Mouse (Mus musculus): Measurements from ENCODE around the gene Ccdc117. TPM values are rescaled to one million over a fixed set of nuclear protein-coding genes. Genes with fewer than 3 reads are reported as not detected.

Ccdc117 gene
- total and polyA plus RNA-seq, 3 experiments = 24.3 to 38.9 (median 27.0) TPM

DNA sequence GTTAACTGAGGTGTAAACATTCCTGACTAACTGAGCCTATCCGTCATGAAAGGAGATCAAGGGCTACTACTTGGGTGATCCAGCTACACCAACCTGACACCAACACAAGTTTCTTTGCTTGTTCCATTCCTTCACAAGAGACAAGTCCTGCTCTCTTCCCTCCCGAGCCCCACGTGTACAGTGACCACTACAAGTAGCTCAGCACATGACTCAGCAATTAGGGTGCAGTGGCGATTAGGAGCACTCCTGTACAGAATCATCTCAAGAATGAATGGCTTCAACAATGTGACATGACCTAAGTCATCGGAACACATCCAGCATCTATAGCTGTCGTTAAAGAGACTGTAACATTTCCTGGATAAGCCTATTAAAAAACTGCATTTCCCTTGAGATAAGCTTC lies 11.3 kb downstream of the Ccdc117 start:
- Histone ChIP-seq H3K9ac (ENCODE audit: insufficient read depth, low read depth) (no peak overlapping the region), H3K27me3 (replicated peaks) (no peaks in the 10 kb centered on the region)
- TF ChIP-seq USF1 (IDR thresholded peaks at IDR 0.05; ENCODE audit: low read depth, low read length) (no peak), MAFK (IDR thresholded peaks at IDR 0.05; ENCODE audit: insufficient replicate concordance, low read length) (0 out of 2 replicates have a peak, but pooled peaks have one; percentile 8), USF2 (conservative IDR thresholded peaks at IDR 0.05; ENCODE audit: low read depth, low read length) (no peak), TCF12 (IDR thresholded peaks at IDR 0.05; ENCODE audit: low read depth, low read length) (no peak)

DNA sequence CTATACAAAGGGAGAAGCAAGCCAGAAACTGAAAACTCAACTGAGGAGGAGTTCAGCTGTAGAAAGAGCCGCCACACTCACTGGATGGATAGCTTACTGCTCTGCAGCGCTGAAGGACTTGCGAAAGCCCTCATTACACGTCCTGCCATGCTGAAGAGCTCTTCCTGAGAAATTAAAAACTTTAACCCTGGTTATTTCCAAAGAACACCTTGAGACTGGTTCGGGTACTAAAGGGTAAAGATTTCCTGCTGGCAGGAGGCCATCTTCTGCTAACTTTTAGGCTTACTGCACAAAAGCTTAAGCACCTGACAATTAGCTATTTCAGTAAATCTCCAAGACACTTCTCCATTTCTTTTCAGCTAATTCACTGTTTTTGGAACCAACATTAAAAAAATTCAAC lies 11.8 kb downstream of the Ccdc117 start:
- Histone ChIP-seq H3K79me2 (replicated peaks; ENCODE audit: control insufficient read depth, extremely low read depth, insufficient read depth, poor library complexity, severe bottlenecking) (peaks cover 6% of the 10 kb centered on the region), H3K4me2 (ENCODE audit: insufficient read depth, low read depth, poor library complexity, severe bottlenecking) (no peak overlapping the region), H3K4me3 (replicated peaks in 1 of 3; ENCODE audit: low read depth in 2 of 3, low read length in 2 of 3, poor library complexity in 1 of 3) (no peak overlapping the region), H3K9me3 (replicated peaks; ENCODE audit: low read length) (no peaks in the 10 kb centered on the region), H3K27me3 (replicated peaks) (no peaks in the 10 kb centered on the region), H3K27ac (ENCODE audit: insufficient read depth, low read depth) (no peak overlapping the region), H3K36me3 (replicated peaks in 1 of 2; ENCODE audit: control insufficient read depth in 1 of 2, insufficient read depth in 1 of 2, low read length in 1 of 2) (peaks cover 74 to 99% of the 10 kb centered on the region in 2 experiments), H3K9ac (ENCODE audit: insufficient read depth, low read depth) (no peak overlapping the region), H3K4me1 (ENCODE audit: control insufficient read depth in 1 of 2, insufficient read depth in 2 of 2) (peaks cover 0 to 26% of the 10 kb centered on the region in 2 experiments; a peak in 3 of 4 replicates)
- dilution Hi-C loops (cut with MboI; ENCODE audit: extremely low pct_ligation_motif_present, extremely low pct_unique_long_range_greater_than_20kb, low sequenced_read_pairs) (no loop called here), in situ Hi-C loops (cut with MboI; ENCODE audit: low pct_ligation_motif_present, low pct_unique_long_range_greater_than_20kb, low sequenced_read_pairs) (no loop called here)
- TF ChIP-seq MAX (IDR thresholded peaks at IDR 0.05; ENCODE audit: low read length) (no peak), BHLHE40 (IDR thresholded peaks at IDR 0.05; ENCODE audit: low read depth, low read length) (no peak), KAT2A (IDR thresholded peaks at IDR 0.05; ENCODE audit: insufficient replicate concordance, low read length) (no peak), EP300 (IDR thresholded peaks at IDR 0.05; ENCODE audit: low read length) (no peak), RCOR1 (conservative IDR thresholded peaks at IDR 0.05; ENCODE audit: low read depth, low read length) (no peak), USF1 (IDR thresholded peaks at IDR 0.05; ENCODE audit: low read depth, low read length) (no peak), ZMIZ1 (IDR thresholded peaks at IDR 0.05; ENCODE audit: low read depth, low read length) (no peak), SIN3A (IDR thresholded peaks at IDR 0.05; ENCODE audit: low read length) (no peak), ZKSCAN1 (IDR thresholded peaks at IDR 0.05; ENCODE audit: borderline replicate concordance, low read depth, low read length) (no peak)
- no peak for DNase-seq (ENCODE audit: extremely low read depth)

More for the DNA sequence above, 11.3 kb downstream of the Ccdc117 start:
- Histone ChIP-seq H3K4me3 (replicated peaks in 1 of 3; ENCODE audit: low read depth in 2 of 3, low read length in 2 of 3, poor library complexity in 1 of 3) (no peak overlapping the region), H3K4me2 (ENCODE audit: insufficient read depth, low read depth, poor library complexity, severe bottlenecking) (no peak overlapping the region), H3K4me1 (ENCODE audit: control insufficient read depth in 1 of 2, insufficient read depth in 2 of 2) (peaks cover 0 to 21% of the 10 kb centered on the region in 2 experiments; a peak in 3 of 4 replicates), H3K36me3 (replicated peaks in 1 of 2; ENCODE audit: control insufficient read depth in 1 of 2, insufficient read depth in 1 of 2, low read length in 1 of 2) (peaks cover 73 to 96% of the 10 kb centered on the region in 2 experiments), H3K27ac (ENCODE audit: insufficient read depth, low read depth) (peak overlapping the region; percentile 13), H3K79me2 (replicated peaks; ENCODE audit: control insufficient read depth, extremely low read depth, insufficient read depth, poor library complexity, severe bottlenecking) (peaks cover 1% of the 10 kb centered on the region; the same call in 1 of the 2 replicates), H3K9me3 (replicated peaks; ENCODE audit: low read length) (no peaks in the 10 kb centered on the region)
- no peak for DNase-seq (ENCODE audit: extremely low read depth)
- dilution Hi-C loops (cut with MboI; ENCODE audit: extremely low pct_ligation_motif_present, extremely low pct_unique_long_range_greater_than_20kb, low sequenced_read_pairs) = no loop called here
- in situ Hi-C loops (cut with MboI; ENCODE audit: low pct_ligation_motif_present, low pct_unique_long_range_greater_than_20kb, low sequenced_read_pairs) = no loop called here

DNA sequence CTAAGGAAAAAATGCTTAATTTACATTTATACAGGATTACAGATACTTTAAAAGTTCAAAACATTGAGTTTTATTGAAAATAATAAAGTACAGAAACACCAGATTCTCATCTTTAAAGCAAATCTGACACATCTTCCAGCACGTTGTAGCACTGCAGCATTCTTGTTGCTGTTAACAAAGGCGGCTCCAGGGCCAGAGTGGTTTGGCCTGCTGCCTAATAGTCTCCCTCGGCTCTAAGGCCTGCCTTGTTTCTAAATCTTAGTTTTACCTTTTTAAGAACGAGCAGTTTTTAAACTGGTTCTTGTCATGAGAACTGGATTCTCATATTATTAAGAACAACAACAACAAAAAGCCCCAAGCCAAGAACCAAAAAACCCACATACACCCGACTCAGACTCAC lies 13.1 kb downstream of the Ccdc117 start:
- Histone ChIP-seq H3K36me3 (replicated peaks in 1 of 2; ENCODE audit: control insufficient read depth in 1 of 2, insufficient read depth in 1 of 2, low read length in 1 of 2) (peaks cover 77 to 99% of the 10 kb centered on the region in 2 experiments), H3K4me3 (replicated peaks in 1 of 3; ENCODE audit: low read depth in 2 of 3, low read length in 2 of 3, poor library complexity in 1 of 3) (no peak overlapping the region), H3K27me3 (replicated peaks) (no peaks in the 10 kb centered on the region), H3K4me1 (ENCODE audit: control insufficient read depth in 1 of 2, insufficient read depth in 2 of 2) (peaks cover 8 to 38% of the 10 kb centered on the region in 2 experiments), H3K9ac (ENCODE audit: insufficient read depth, low read depth) (no peak overlapping the region), H3K79me2 (replicated peaks; ENCODE audit: control insufficient read depth, extremely low read depth, insufficient read depth, poor library complexity, severe bottlenecking) (peaks cover 13% of the 10 kb centered on the region), H3K9me3 (replicated peaks; ENCODE audit: low read length) (no peaks in the 10 kb centered on the region), H3K27ac (ENCODE audit: insufficient read depth, low read depth) (no peak overlapping the region), H3K4me2 (ENCODE audit: insufficient read depth, low read depth, poor library complexity, severe bottlenecking) (no peak overlapping the region)
- in situ Hi-C loops (cut with MboI; ENCODE audit: low pct_ligation_motif_present, low pct_unique_long_range_greater_than_20kb, low sequenced_read_pairs) = no loop called here
- dilution Hi-C loops (cut with MboI; ENCODE audit: extremely low pct_ligation_motif_present, extremely low pct_unique_long_range_greater_than_20kb, low sequenced_read_pairs) = no loop called here
- no peak for DNase-seq (ENCODE audit: extremely low read depth)
- TF ChIP-seq USF1 (IDR thresholded peaks at IDR 0.05; ENCODE audit: low read depth, low read length) (no peak), SMC3 (IDR thresholded peaks at IDR 0.05; ENCODE audit: low read depth, low read length) (no peak)
